Mouse (Mus musculus) gastrocnemius, postnatal 10 days (tissue): ENCODE measurements around the gene Cd244a. TPM values are rescaled to one million over a fixed set of nuclear protein-coding genes. Genes with fewer than 3 reads are reported as not detected.

Experiments used
- DNase-seq: peaks from one replicate; pipeline ENCODE4 v3.0.0; 2021; ENCODE audit warnings: mixed read lengths
- total RNA-seq, 2 experiments: library from RNA; stranded (reverse); gene quantifications; 2 replicates each; pipeline ENCODE4 v1.2.3; 2021

Gene Cd244a
- total RNA-seq, 2 experiments from 2014 or later = 0.34 TPM; not detected in 1

DNA sequence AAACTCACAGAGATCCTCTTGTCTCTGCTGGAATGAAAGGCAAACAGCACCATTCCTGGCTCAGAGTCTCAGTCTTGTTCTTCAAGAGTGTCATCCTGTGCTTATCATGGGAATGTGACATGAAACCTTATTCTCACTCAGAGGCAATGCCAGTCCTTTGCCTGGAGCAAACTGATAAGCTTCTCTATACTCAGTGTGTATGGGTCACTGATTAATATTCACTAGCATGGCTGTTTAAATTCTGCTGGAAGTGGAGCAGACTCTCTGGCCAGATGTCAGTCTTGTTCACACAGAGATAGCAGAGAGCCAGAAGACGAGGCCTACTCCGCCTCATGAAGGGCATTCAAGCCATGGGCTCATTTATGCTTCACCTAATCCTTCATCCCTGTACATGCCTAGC lies 25.6 kb downstream of the Cd244a start:
- DNase-seq = no peak

DNA sequence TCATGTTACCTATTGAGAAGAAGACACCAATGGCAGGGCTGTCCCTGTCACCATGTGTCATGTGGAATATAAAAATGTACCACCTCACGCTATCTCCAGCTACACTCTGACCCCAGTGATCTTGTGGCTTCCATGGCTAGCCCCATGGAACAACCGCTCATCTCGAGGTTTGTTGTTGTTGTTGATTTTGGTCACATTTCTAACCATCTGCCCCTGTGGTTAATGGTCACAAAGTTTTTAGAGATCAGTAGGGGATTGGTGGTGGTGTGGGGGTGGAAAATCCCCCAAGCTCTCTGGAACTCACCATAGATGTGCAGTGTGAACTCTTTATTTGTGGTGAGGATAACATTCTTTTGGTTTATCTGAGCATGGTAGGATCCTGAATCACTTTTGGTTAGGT lies 45.7 kb downstream of the Cd244a start:
- no peak for DNase-seq

GRCm38 (mm10) chr1:171606656-171607055 lies 47.7 kb downstream of the Cd244a start:
- DNase-seq = no peak

- DNase-seq = no peak
Observed at GRCm38 (mm10) chr1:171607176-171607575, 48.2 kb downstream of the Cd244a start, which contains the start of gene Ly9. Ly9 (minus strand) TSS chr1:171607410.

- DNase-seq = no peak
Observed at GRCm38 (mm10) chr1:171610026-171610425, 51.0 kb downstream of the Cd244a start.

DNA sequence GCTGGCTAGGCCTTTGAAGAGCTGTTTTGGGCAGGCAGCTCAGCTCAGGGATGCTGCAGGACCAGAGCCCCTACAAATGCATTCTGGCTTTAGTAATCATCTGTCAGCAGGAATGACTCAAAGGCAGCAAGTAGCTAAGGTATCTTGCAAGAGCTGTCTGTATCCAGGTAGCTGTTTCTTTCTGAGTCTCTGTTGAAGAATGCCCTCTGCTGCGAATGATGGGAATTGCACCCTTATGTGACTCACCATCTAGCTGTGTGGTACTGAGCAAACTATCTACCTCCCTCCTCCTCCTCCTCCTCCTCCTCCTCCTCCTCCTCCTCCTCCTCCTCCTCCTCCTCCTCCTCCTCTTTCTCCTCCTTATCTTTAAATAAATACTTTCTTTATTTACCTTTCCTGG lies 51.8 kb downstream of the Cd244a start:
- no peak for DNase-seq

DNA sequence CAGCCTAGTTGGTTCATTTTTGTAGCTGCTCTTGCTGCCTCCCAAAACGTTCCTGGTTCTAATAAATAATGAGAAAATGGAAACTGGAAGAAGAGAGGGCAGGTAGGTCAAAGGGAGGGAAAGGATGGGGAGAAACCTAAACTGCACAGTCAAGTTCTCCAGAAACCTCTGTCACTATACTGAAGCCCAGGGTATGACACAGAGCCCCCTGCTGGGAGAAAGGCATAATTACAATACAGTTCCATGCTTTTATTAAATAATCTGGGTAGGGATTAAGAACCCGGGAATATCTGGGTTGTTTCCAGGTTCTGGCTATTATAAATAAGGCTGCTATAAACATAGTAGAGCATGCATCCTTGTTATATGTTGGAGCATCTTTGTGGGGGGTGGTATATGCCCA lies 55.0 kb downstream of the Cd244a start:
- no peak for DNase-seq

DNA sequence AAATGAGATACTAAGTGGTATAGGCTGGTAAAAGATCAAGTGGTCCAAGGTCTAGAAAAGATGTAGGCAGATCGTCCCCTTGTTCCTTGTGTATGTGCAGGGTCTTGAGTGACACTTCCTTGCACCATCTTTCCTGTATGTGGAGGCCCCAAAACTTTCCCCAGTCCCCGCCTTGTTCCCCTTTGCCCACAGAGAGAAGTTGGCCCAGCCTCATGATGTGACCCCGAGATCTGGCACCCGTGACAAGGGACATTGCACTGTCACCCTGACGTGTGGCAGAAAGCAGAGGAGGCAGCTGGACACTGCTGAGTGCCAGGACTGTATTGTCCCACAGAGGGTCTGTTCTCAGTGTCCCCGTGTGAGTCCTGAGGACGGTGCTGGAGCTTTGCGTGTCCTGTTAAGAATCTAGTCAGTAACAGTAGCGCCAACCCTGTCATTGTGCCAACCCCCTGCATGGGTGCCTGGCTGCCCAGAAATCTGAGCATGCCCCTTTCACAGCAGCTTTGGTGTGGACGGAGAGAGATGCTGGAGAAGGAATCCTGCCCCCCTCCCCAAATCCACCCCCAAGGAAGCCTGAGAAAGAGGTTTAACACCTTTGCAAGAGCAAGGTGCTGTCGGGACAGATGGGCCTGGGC lies 58.0 kb downstream of the Cd244a start:
- no peak for DNase-seq

DNA sequence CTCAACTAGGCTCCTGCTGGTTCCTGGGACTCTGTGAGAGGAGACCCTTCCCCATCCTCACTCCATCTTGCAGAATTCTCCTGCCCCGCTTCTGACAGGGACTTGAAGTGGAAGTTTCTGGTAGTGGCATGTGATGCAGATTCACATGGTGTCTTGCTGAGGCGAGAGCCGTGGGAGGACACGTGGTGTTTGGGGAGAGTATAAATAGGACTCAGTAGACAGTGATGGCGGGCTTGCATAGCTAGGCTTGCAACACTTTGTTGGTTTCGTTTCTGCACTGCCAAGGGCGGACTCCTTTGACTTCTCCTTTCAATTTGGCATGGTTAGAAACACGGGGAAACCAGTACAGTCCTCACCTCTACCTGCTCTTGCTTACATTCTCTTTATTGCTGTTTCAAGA lies 60.0 kb downstream of the Cd244a start:
- DNase-seq = no peak

- no peak for DNase-seq
Observed at GRCm38 (mm10) chr1:171619645-171620044, 60.7 kb downstream of the Cd244a start.

DNA sequence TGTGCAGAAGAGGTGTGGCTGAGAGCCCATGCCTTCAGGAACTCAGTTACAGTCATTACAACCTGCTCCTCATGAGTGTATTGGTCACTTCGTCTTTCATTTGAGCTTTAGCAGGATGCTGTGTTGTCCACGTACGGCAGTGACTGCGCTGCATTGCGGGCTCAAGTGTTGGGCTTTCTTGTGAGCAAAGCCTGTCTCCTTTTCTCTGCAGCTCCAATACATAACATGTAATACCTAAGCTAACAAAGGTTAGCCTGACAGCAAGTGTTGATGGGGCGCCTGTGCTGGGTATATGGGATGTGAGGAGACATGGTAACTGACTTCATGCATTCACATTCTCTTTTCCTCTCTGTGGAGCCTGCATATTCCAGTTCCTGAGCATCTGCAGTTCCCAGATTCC lies 61.1 kb downstream of the Cd244a start:
- no peak for DNase-seq

GRCm38 (mm10) chr1:171627801-171628200 lies 68.8 kb downstream of the Cd244a start:
- DNase-seq = no peak

- DNase-seq = no peak
Observed at GRCm38 (mm10) chr1:171629168-171629567, 70.2 kb downstream of the Cd244a start.

GRCm38 (mm10) chr1:171630041-171630440 lies 71.0 kb downstream of the Cd244a start:
- DNase-seq = no peak

DNA sequence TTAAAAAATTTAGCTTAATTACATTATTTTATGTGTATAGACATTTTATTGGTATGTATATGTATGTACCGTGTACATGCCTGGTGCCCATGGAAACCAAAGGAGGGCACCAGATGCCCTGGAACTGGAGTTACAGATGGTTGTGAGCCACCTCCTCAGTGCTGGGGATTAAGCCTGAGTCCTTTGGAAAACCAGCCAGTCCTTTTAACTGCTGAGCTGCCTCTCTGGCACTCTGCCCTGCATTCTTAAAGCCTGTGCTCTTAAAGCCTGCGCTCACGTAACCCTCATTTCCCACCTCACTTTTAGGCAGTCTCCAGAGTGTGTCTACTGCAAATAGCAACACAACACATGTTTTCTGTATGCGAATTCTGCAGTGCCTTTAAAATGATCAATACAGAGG lies 71.9 kb downstream of the Cd244a start:
- no peak for DNase-seq

DNA sequence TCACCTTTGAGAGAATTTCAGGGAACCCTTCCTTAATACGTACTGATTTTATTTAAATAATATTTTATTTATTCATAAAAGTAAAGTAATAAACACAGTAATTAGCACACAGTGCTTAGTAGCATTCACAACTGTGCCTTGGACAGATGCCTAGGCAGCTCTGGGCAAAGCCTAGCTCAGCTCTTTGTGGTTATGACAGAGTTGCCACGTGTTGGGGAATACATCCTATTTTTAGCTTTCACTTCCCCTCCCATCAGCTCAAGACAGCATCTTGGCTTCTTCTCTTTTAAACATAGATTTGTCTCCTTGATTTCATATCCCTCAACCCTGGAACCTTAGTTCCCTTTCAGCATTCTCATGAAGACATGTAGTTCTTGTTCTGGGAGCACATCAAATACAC lies 72.5 kb downstream of the Cd244a start:
- DNase-seq = no peak

- DNase-seq = no peak
Observed at GRCm38 (mm10) chr1:171635696-171636095, 76.7 kb downstream of the Cd244a start.

DNA sequence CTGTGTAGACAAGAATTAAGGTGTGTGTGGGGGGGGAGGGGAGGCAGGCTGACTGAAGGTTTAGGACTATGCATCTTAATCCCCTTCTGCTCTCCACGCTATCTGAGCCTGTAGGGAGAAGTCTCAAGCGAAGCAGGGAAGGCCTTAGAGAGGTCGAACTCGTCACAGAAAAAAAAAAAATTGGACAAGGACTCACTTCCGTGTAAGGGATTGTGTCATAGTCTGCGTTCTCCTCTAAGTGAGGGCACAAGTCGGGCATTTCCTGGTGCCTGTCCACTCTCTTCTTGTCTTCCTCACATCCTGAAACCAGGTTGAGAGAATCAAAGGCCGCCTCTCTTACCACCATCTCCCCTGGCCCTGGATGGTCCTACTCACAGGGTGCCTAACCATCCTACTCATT lies 78.1 kb downstream of the Cd244a start:
- DNase-seq = no peak

GRCm38 (mm10) chr1:171638686-171639085 lies 79.7 kb downstream of the Cd244a start:
- DNase-seq = no peak

GRCm38 (mm10) chr1:171640796-171641195 lies 81.8 kb downstream of the Cd244a start:
- no peak for DNase-seq

- DNase-seq = no peak
Observed at GRCm38 (mm10) chr1:171643612-171644011, 84.6 kb downstream of the Cd244a start.

- no peak for DNase-seq
Observed at GRCm38 (mm10) chr1:171646429-171646940, 87.5 kb downstream of the Cd244a start.

DNA sequence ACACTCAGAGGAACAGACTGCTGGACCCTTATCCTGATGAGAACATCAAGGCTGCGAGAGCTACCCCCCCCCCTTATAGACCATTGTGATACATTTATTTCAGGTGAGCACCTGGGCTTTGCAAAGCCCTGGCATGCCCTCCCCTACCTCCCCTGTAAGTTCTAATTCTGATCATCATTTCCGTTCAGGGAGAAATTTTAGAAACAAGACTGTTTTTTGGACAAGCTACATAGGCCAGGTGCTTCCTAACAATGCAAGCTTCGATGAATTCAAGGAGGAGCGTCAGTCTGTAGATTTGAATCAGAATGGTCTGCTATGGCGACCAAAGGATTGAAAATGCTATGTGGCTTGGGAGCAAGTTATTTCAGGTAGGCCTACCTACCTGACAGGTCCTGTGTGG lies 88.7 kb downstream of the Cd244a start:
- DNase-seq = no peak

DNA sequence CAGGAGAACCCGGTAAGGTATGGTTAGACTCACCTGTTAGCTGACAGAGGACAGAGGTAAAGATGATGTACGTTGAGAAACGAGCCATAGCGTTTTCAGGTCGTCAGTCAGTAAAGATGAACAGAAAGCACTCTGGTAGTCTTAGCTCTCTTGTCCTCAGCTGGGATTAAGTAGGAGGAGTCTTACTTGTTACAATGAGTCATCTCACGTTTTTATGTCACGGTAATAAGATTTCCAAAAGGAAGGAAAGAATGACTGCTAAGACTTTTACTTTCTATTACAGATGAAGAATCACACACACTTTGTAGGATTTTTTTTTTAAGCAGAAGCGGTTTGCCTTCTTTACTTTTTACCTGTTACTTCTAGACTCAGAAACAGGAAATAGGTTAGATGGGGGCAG lies 89.8 kb downstream of the Cd244a start:
- no peak for DNase-seq

GRCm38 (mm10) chr1:171652734-171653133 lies 93.7 kb downstream of the Cd244a start, which contains the start of gene Slamf7:
Slamf7 (minus strand) TSS chr1:171653035.
- DNase-seq = no peak
